Mouse (Mus musculus) embryonic fibroblast, embryonic 13.5 days (primary cell): ENCODE measurements around the gene Ugt2a2.
"Not testable (repeated sequence)": the region's sequence is repeated elsewhere in the genome, so short reads cannot be mapped to it uniquely, and the experiment has no call there.

Experiments used
- CTCF ChIP-seq: IDR thresholded peaks from 2 replicates; pipeline ENCODE4 v1.5.1; 2011; ENCODE audit warnings: mild to moderate bottlenecking, control low read depth, low read length, moderate library complexity, borderline replicate concordance; ENCODE audit not compliant: insufficient read depth
- POLR2A ChIP-seq: IDR thresholded peaks from 2 replicates; pipeline ENCODE4 v1.6.1; 2011; ENCODE audit warnings: low read depth, mild to moderate bottlenecking, control low read depth, low read length, moderate library complexity

DNA sequence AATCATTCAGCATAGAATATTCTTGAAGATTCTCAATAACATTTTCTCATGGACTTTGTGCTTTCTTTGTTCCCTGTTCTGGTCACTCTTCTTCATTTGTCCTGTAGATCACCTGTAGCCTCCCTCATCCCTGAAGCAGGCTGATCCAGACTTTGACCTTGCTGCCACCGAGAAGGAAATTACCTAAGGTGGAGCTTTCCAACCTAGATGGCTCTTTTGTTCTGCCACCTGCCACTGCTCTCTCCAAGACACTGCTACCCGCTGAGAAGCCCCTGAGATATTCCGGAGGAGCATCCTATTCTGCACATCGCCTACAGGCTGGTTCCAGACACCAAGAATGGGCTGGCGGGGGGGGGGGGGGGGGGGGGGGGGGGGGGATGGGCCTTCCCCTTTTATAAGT, 29.5 kb downstream of the Ugt2a2 start:
- not testable (repeated sequence) for TF ChIP-seq POLR2A, CTCF
